25 mouse cellular contexts compared by ENCODE assay signal in the genomic region with DNA sequence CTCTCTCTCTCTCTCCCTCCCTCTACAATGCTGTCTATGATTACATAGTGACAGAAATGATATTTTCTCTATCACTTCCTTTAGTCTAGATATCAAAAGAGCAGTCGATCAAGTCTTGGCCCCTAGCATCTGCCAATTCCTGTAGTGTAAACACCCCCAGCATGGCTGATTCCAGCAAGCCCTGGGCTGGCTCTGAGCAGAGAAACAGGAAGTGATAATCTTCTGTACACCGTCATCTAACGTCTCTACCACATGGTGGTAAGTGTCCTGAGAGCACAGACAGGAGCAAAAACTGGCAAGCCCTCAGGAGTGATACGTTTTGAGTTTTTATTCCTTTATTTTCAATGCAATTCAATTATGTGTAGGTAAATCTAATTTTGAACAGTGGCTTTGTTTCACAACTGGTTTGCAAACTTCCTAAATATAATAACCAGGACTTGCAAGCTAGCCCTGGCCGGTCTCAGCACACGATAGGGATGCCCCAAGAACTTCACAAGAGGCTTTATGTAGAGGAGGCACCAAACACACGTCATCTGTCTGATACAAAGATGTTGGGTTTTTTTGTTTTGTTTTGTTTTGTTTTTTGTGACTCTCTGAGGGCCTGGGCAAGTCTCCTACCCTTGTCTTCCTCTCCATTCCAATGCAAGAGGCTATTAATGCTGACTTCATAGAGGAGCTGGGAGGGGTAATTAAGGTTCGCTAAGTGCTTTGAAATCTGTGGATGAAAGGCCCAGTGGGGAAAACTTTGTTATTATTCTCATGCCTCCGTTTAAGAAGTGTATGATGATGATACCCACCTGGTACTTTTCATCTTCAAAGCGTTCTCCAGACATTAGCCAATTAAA.
A peak's percentile ranks its signal among the peaks of the same experiment; 100 is the strongest.
DNase-seq lines count a peak whose midpoint lies in the region; ATAC-seq lines count a peak whose summit lies in the region.
"Had no signal": no experiment of that assay in that cellular context is flagged by ENCODE, and none has a peak within 500 bp of the region (broad histone marks: within the 10 kb centered on the region; RNA-seq: fewer than 3 reads in every experiment).

No protein-coding gene starts in this region.

- 42% methylated on average over 10 of the region's 10 CpGs for WGBS in lung, embryonic 15.5 days
- 66% methylated on average over 10 of the region's 10 CpGs for WGBS in forebrain, embryonic 15.5 days

- no peak overlapping the region for H3K9ac ChIP-seq in lung, embryonic 15.5 days
- H3K9ac ChIP-seq in forebrain, embryonic 15.5 days (replicated peaks), result no peak overlapping the region
- H3K9ac ChIP-seq: forebrain, embryonic 13.5 days; heart, embryonic 13.5 days; hindbrain, embryonic 14.5 days; limb, embryonic 13.5 days; liver, embryonic 13.5 days; midbrain, embryonic 13.5 days had no signal

- H3K27ac ChIP-seq in lung, embryonic 15.5 days, result peak overlapping the region; percentile 20; the same call in 1 of the 2 replicates
- H3K27ac ChIP-seq in forebrain, embryonic 15.5 days (replicated peaks), result no peak overlapping the region
- H3K27ac ChIP-seq: forebrain, embryonic 13.5 days; heart, adult 2 months; heart, embryonic 13.5 days; hindbrain, embryonic 14.5 days; limb, embryonic 13.5 days; liver, embryonic 13.5 days; midbrain, embryonic 13.5 days had no signal

- H3K27me3 ChIP-seq in lung, embryonic 15.5 days, result no peaks in the 10 kb centered on the region
- H3K27me3 ChIP-seq in forebrain, embryonic 15.5 days, result no peaks in the 10 kb centered on the region
- H3K27me3 ChIP-seq: forebrain, embryonic 13.5 days; heart, embryonic 13.5 days; limb, embryonic 13.5 days; liver, embryonic 13.5 days; midbrain, embryonic 13.5 days had no signal

- DNase-seq in heart, adult 11 months, result peak; percentile 14
- no peak for DNase-seq in heart, postnatal 36 days
- no peak for DNase-seq in lung, postnatal 14 days
- no peak for DNase-seq in kidney, postnatal 10 days
- DNase-seq: cerebellum, adult 2 months; cerebellum, postnatal 25 days; embryo, embryonic 11 days; gastrocnemius, postnatal 10 days; heart, adult 2 months; heart, postnatal 14 days; kidney, postnatal 4 days; layer of hippocampus, adult 9-11 months; liver, embryonic 13.5 days; right cerebral cortex, postnatal 14 days; spleen, adult 18-20 months had no signal

- peak; percentile 87 for ATAC-seq in lung, embryonic 15.5 days (ENCODE audit: borderline replicate concordance, extremely low read depth, low FRiP score, low TSS enrichment)
- 0 out of 2 replicates have a peak, but pooled peaks have one; percentile 42 for ATAC-seq in common myeloid progenitor, adult 5-6 weeks (replicated peaks; ENCODE audit: low read depth, poor library complexity, severe bottlenecking)
- peak; percentile 61 for ATAC-seq in megakaryocyte progenitor cell, adult 5-6 weeks (replicated peaks; ENCODE audit: poor library complexity)
- ATAC-seq in forebrain, embryonic 15.5 days (replicated peaks), result no peak
- ATAC-seq: forebrain, embryonic 13.5 days; inflammation-experienced regulatory T-cells, adult 6 months; midbrain, embryonic 13.5 days had no signal

- no peaks in the 10 kb centered on the region for H3K4me1 ChIP-seq in lung, embryonic 15.5 days
- H3K4me1 ChIP-seq in forebrain, embryonic 15.5 days, result no peaks in the 10 kb centered on the region
- H3K4me1 ChIP-seq: forebrain, embryonic 13.5 days; heart, embryonic 13.5 days; limb, embryonic 13.5 days; liver, embryonic 13.5 days; midbrain, embryonic 13.5 days had no signal

- no peaks in the 10 kb centered on the region for H3K36me3 ChIP-seq in lung, embryonic 15.5 days
- no peaks in the 10 kb centered on the region for H3K36me3 ChIP-seq in forebrain, embryonic 15.5 days
- H3K36me3 ChIP-seq: heart, embryonic 13.5 days; limb, embryonic 13.5 days; liver, embryonic 13.5 days; midbrain, embryonic 13.5 days had no signal

- H3K9me3 ChIP-seq in lung, embryonic 15.5 days, result no peaks in the 10 kb centered on the region
- no peaks in the 10 kb centered on the region for H3K9me3 ChIP-seq in forebrain, embryonic 15.5 days
- H3K9me3 ChIP-seq: forebrain, embryonic 13.5 days; heart, embryonic 13.5 days; limb, embryonic 13.5 days; liver, embryonic 13.5 days; midbrain, embryonic 13.5 days had no signal

- intact Hi-C loops in heart, postnatal 36 days (cut with DNase I), result no loop called here

- H3K4me2 ChIP-seq in lung, embryonic 15.5 days, result no peak overlapping the region
- H3K4me2 ChIP-seq in forebrain, embryonic 15.5 days (replicated peaks), result no peak overlapping the region
- H3K4me2 ChIP-seq: forebrain, embryonic 13.5 days; heart, embryonic 13.5 days; hindbrain, embryonic 14.5 days; limb, embryonic 13.5 days; liver, embryonic 13.5 days; midbrain, embryonic 13.5 days had no signal

- H3K4me3 ChIP-seq in lung, embryonic 15.5 days, result no peak overlapping the region
- no peak overlapping the region for H3K4me3 ChIP-seq in forebrain, embryonic 15.5 days
- H3K4me3 ChIP-seq: forebrain, embryonic 13.5 days; heart, adult 2 months; heart, embryonic 13.5 days; limb, embryonic 13.5 days; liver, embryonic 13.5 days; midbrain, embryonic 13.5 days had no signal
